Mouse (Mus musculus): ENCODE data around the gene Galnt6.

Gene Galnt6

GRCm38 (mm10) chr15:100722026-100722425, 7.2 kb downstream of the Galnt6 start:
- DNase-seq (ENCODE audit: low read depth, low spot score), result no peak

- DNase-seq (ENCODE audit: low read depth, low spot score), result no peak
Observed at GRCm38 (mm10) chr15:100721445-100721844, 7.7 kb downstream of the Galnt6 start.

GRCm38 (mm10) chr15:100720066-100720465, 9.1 kb downstream of the Galnt6 start:
- no peak for DNase-seq (ENCODE audit: low read depth, low spot score)

- DNase-seq (ENCODE audit: low read depth, low spot score), result no peak
Observed at GRCm38 (mm10) chr15:100719217-100719616, 10.0 kb downstream of the Galnt6 start.

- no peak for DNase-seq (ENCODE audit: low read depth, low spot score)
Observed at GRCm38 (mm10) chr15:100718572-100718971, 10.6 kb downstream of the Galnt6 start.

- DNase-seq (ENCODE audit: low read depth, low spot score), result no peak
Observed at GRCm38 (mm10) chr15:100717933-100718332, 11.2 kb downstream of the Galnt6 start.

- no peak for DNase-seq (ENCODE audit: low read depth, low spot score)
Observed at GRCm38 (mm10) chr15:100715399-100715993, 13.7 kb downstream of the Galnt6 start.

GRCm38 (mm10) chr15:100714470-100714869, 14.7 kb downstream of the Galnt6 start:
- no peak for DNase-seq (ENCODE audit: low read depth, low spot score)

GRCm38 (mm10) chr15:100710838-100711237, 18.3 kb downstream of the Galnt6 start:
- DNase-seq (ENCODE audit: low read depth, low spot score), result no peak

- no peak for DNase-seq (ENCODE audit: low read depth, low spot score)
Observed at GRCm38 (mm10) chr15:100708433-100709078, 20.6 kb downstream of the Galnt6 start.

- no peak for DNase-seq (ENCODE audit: low read depth, low spot score)
Observed at GRCm38 (mm10) chr15:100706226-100706625, 22.9 kb downstream of the Galnt6 start.

GRCm38 (mm10) chr15:100705376-100705775, 23.8 kb downstream of the Galnt6 start:
- no peak for DNase-seq (ENCODE audit: low read depth, low spot score)

GRCm38 (mm10) chr15:100703913-100704312, 25.3 kb downstream of the Galnt6 start:
- no peak for DNase-seq (ENCODE audit: low read depth, low spot score)

- no peak for DNase-seq (ENCODE audit: low read depth, low spot score)
Observed at GRCm38 (mm10) chr15:100701856-100702255, 27.3 kb downstream of the Galnt6 start.

GRCm38 (mm10) chr15:100701108-100701507, 28.1 kb downstream of the Galnt6 start:
- no peak for DNase-seq (ENCODE audit: low read depth, low spot score)

GRCm38 (mm10) chr15:100700424-100700823, 28.8 kb downstream of the Galnt6 start:
- DNase-seq (ENCODE audit: low read depth, low spot score), result no peak

- DNase-seq (ENCODE audit: low read depth, low spot score), result no peak
Observed at GRCm38 (mm10) chr15:100699386-100699785, 29.8 kb downstream of the Galnt6 start.

- DNase-seq (ENCODE audit: low read depth, low spot score), result no peak
Observed at GRCm38 (mm10) chr15:100698078-100698477, 31.1 kb downstream of the Galnt6 start.

GRCm38 (mm10) chr15:100694406-100694805, 34.8 kb downstream of the Galnt6 start:
- no peak for DNase-seq (ENCODE audit: low read depth, low spot score)

GRCm38 (mm10) chr15:100691990-100692389, 37.2 kb downstream of the Galnt6 start:
- no peak for DNase-seq (ENCODE audit: low read depth, low spot score)

- no peak for DNase-seq (ENCODE audit: low read depth, low spot score)
Observed at GRCm38 (mm10) chr15:100687430-100687971, 41.7 kb downstream of the Galnt6 start, which contains the start of gene Cela1. Gene Cela1, minus strand, starts transcription at chr15:100687921.

- DNase-seq (ENCODE audit: low read depth, low spot score), result no peak
Observed at GRCm38 (mm10) chr15:100686989-100687388, 42.2 kb downstream of the Galnt6 start.

- DNase-seq (ENCODE audit: low read depth, low spot score), result no peak
Observed at GRCm38 (mm10) chr15:100686434-100686833, 42.7 kb downstream of the Galnt6 start.
